Mouse (Mus musculus) midbrain, embryonic 13.5 days (tissue): ENCODE measurements around the gene Olfr959. TPM values are rescaled to one million over a fixed set of nuclear protein-coding genes. Genes with fewer than 3 reads are reported as not detected.

Experiments used
- ATAC-seq: fragments of 200-750 bp; cut with Nextera tagmentation; 2 replicates; pipeline ENCODE4 v1.8.0; 2017; ENCODE audit warnings: mild to moderate bottlenecking, moderate TSS enrichment, moderate library complexity
- H3K27ac ChIP-seq: fragments of 300-500 bp; sonication (generic); 2 replicates; pipeline ENCODE4 v1.5.1; 2015; ENCODE audit warnings: inconsistent platforms, mild to moderate bottlenecking, moderate library complexity
- H3K27me3 ChIP-seq: fragments of 300-500 bp; sonication (generic); 2 replicates; pipeline ENCODE4 v1.6.1; 2015; ENCODE audit warnings: mild to moderate bottlenecking, inconsistent platforms
- H3K36me3 ChIP-seq: fragments of 300-500 bp; sonication (generic); 2 replicates; pipeline ENCODE4 v1.6.1; 2015; ENCODE audit warnings: mild to moderate bottlenecking, inconsistent platforms
- H3K4me1 ChIP-seq: fragments of 300-500 bp; sonication (generic); replicated peaks from 2 replicates; pipeline ENCODE4 v1.6.1; 2015; ENCODE audit warnings: inconsistent platforms
- H3K4me2 ChIP-seq: fragments of 300-500 bp; sonication (generic); replicated peaks from 2 replicates; pipeline ENCODE4 v1.6.1; 2015; ENCODE audit warnings: moderate library complexity, mild to moderate bottlenecking, inconsistent platforms
- H3K4me3 ChIP-seq: fragments of 300-500 bp; sonication (generic); replicated peaks from 2 replicates; pipeline ENCODE4 v1.5.1; 2015; ENCODE audit warnings: mild to moderate bottlenecking, inconsistent platforms
- H3K9ac ChIP-seq: fragments of 300-500 bp; sonication (generic); replicated peaks from 2 replicates; pipeline ENCODE4 v1.6.1; 2015; ENCODE audit warnings: mild to moderate bottlenecking, inconsistent platforms
- H3K9me3 ChIP-seq: fragments of 300-500 bp; sonication (generic); 2 replicates; pipeline ENCODE4 v1.6.1; 2016; ENCODE audit warnings: mild to moderate bottlenecking, inconsistent platforms
- WGBS: fragments of 180-500 bp; shearing (Covaris S2); methylation state at CpG from one replicate; pipeline ENCODE4 v1.1.7; 2015; 5-methylcytosine and 5-hydroxymethylcytosine counted together
- polyA plus RNA-seq: library from polyadenylated mRNA; unstranded; fragments of >200 nt; fragmentation: Nextera tagmentation; extraction: Ambion mirVana; gene quantifications from 2 replicates; pipeline ENCODE4 v1.2.1, GENCODE M21; 2015

Olfr959 gene
- not detected in 2 replicates for polyA plus RNA-seq

- Histone ChIP-seq H3K4me1 (no peaks in the 10 kb centered on the region), H3K4me2 (no peak within 1 kb of the TSS), H3K27ac (no peak within 1 kb of the TSS), H3K27me3 (no peaks in the 10 kb centered on the region), H3K36me3 (no peaks in the 10 kb centered on the region), H3K4me3 (no peak within 1 kb of the TSS), H3K9ac (no peak within 1 kb of the TSS), H3K9me3 (no peaks in the 10 kb centered on the region)
- ATAC-seq = no peak
- 87% methylated on average over 3 of the region's 3 CpGs for WGBS
Observed at GRCm38 (mm10) chr9:39575469-39575868, at the start of gene Olfr959. Olfr959 (minus strand) TSS chr9:39575569.

- Histone ChIP-seq H3K4me3 (no peak overlapping the region), H3K27me3 (no peaks in the 10 kb centered on the region), H3K4me1 (no peaks in the 10 kb centered on the region), H3K4me2 (no peak overlapping the region), H3K36me3 (no peaks in the 10 kb centered on the region), H3K9me3 (no peaks in the 10 kb centered on the region), H3K27ac (no peak overlapping the region), H3K9ac (no peak overlapping the region)
- no peak for ATAC-seq
- 91% methylated on average over 2 of the region's 2 CpGs for whole genome bisulfite sequencing
Observed at GRCm38 (mm10) chr9:39624711-39625110, 49.3 kb upstream of the Olfr959 start.

- Histone ChIP-seq H3K27me3 (no peaks in the 10 kb centered on the region), H3K9me3 (no peaks in the 10 kb centered on the region), H3K4me1 (no peaks in the 10 kb centered on the region), H3K27ac (no peak overlapping the region), H3K4me2 (no peak overlapping the region), H3K4me3 (no peak overlapping the region), H3K36me3 (no peaks in the 10 kb centered on the region), H3K9ac (no peak overlapping the region)
- 88% methylated on average over 3 of the region's 3 CpGs for WGBS
- ATAC-seq = no peak
Observed at GRCm38 (mm10) chr9:39623783-39624182, 48.4 kb upstream of the Olfr959 start.

GRCm38 (mm10) chr9:39621073-39621472 lies 45.7 kb upstream of the Olfr959 start, which contains the start of gene Olfr960:
Olfr960 (plus strand) TSS chr9:39621373.
- ATAC-seq = no peak
- Histone ChIP-seq H3K36me3 (no peaks in the 10 kb centered on the region), H3K27me3 (no peaks in the 10 kb centered on the region), H3K9ac (no peak within 1 kb of the TSS), H3K27ac (no peak within 1 kb of the TSS), H3K9me3 (no peaks in the 10 kb centered on the region), H3K4me1 (no peaks in the 10 kb centered on the region), H3K4me3 (no peak within 1 kb of the TSS), H3K4me2 (no peak within 1 kb of the TSS)
- WGBS = 63% methylated on average over 1 of the region's 1 CpGs

- no peaks in the 10 kb centered on the region; the same call in 1 of the 2 replicates for H3K27me3 ChIP-seq
- no peaks in the 10 kb centered on the region for H3K36me3 ChIP-seq
- H3K9me3 ChIP-seq = no peaks in the 10 kb centered on the region
- no peak overlapping the region for H3K4me2 ChIP-seq
- no peak overlapping the region for H3K27ac ChIP-seq
- H3K4me1 ChIP-seq = no peaks in the 10 kb centered on the region
- no peak overlapping the region for H3K9ac ChIP-seq
- 65% methylated on average over 1 of the region's 1 CpGs for WGBS
- no peak overlapping the region for H3K4me3 ChIP-seq
- peak; percentile 58; the same call in 1 of the 2 replicates for ATAC-seq
Observed at GRCm38 (mm10) chr9:39611953-39612352, 36.6 kb upstream of the Olfr959 start.

- Histone ChIP-seq H3K9ac (no peak within 1 kb of the TSS), H3K4me1 (no peaks in the 10 kb centered on the region), H3K27ac (no peak within 1 kb of the TSS), H3K4me3 (no peak within 1 kb of the TSS), H3K9me3 (no peaks in the 10 kb centered on the region), H3K4me2 (no peak within 1 kb of the TSS), H3K36me3 (no peaks in the 10 kb centered on the region), H3K27me3 (peaks cover 3% of the 10 kb centered on the region; the same call in 1 of the 2 replicates)
- WGBS = 70% methylated on average over 3 of the region's 3 CpGs
- no peak for ATAC-seq
Observed at GRCm38 (mm10) chr9:39610355-39610754, 35.0 kb upstream of the Olfr959 start, which contains the start of gene Olfr148. Olfr148 (plus strand) TSS chr9:39610655.

GRCm38 (mm10) chr9:39608497-39608896 lies 33.1 kb upstream of the Olfr959 start:
- H3K9ac ChIP-seq = no peak overlapping the region
- no peaks in the 10 kb centered on the region for H3K9me3 ChIP-seq
- no peak overlapping the region for H3K4me3 ChIP-seq
- peaks cover 10% of the 10 kb centered on the region for H3K4me1 ChIP-seq
- H3K27me3 ChIP-seq = peaks cover 3% of the 10 kb centered on the region; the same call in 1 of the 2 replicates
- H3K36me3 ChIP-seq = no peaks in the 10 kb centered on the region
- H3K4me2 ChIP-seq = no peak overlapping the region
- H3K27ac ChIP-seq = no peak overlapping the region
- ATAC-seq = no peak

GRCm38 (mm10) chr9:39603999-39604453 lies 28.7 kb upstream of the Olfr959 start, which contains the start of gene AW551984:
AW551984 (minus strand) TSS chr9:39604403.
- no peaks in the 10 kb centered on the region for H3K36me3 ChIP-seq
- peak within 1 kb of the TSS; percentile 47 for H3K4me3 ChIP-seq
- H3K4me2 ChIP-seq = peak within 1 kb of the TSS; percentile 81
- peak; percentile 59 for ATAC-seq
- peaks cover 3% of the 10 kb centered on the region; the same call in 1 of the 2 replicates for H3K27me3 ChIP-seq
- peak within 1 kb of the TSS; percentile 58 for H3K9ac ChIP-seq
- no peaks in the 10 kb centered on the region for H3K9me3 ChIP-seq
- peaks cover 21% of the 10 kb centered on the region for H3K4me1 ChIP-seq
- 0% methylated on average over 8 of the region's 8 CpGs for WGBS
- peak within 1 kb of the TSS; percentile 53 for H3K27ac ChIP-seq

GRCm38 (mm10) chr9:39603333-39603845 lies 28.0 kb upstream of the Olfr959 start:
- H3K27ac ChIP-seq = peak overlapping the region; percentile 53
- no peaks in the 10 kb centered on the region for H3K9me3 ChIP-seq
- peaks cover 21% of the 10 kb centered on the region for H3K4me1 ChIP-seq
- peak; percentile 69 for ATAC-seq
- H3K27me3 ChIP-seq = peaks cover 3% of the 10 kb centered on the region; the same call in 1 of the 2 replicates
- H3K4me3 ChIP-seq = peak overlapping the region; percentile 47
- peak overlapping the region; percentile 81 for H3K4me2 ChIP-seq
- WGBS = 1% methylated on average over 9 of the region's 9 CpGs
- no peaks in the 10 kb centered on the region for H3K36me3 ChIP-seq
- H3K9ac ChIP-seq = peak overlapping the region; percentile 58

GRCm38 (mm10) chr9:39602536-39603332 lies 27.4 kb upstream of the Olfr959 start:
- 0 out of 2 replicates have a peak, but pooled peaks cover 3% of the 10 kb centered on the region for H3K27me3 ChIP-seq
- peak overlapping the region; percentile 53 for H3K27ac ChIP-seq
- H3K36me3 ChIP-seq = no peaks in the 10 kb centered on the region
- under 1% methylated on average over 19 of the region's 19 CpGs for WGBS
- peaks cover 21% of the 10 kb centered on the region for H3K4me1 ChIP-seq
- H3K9me3 ChIP-seq = no peaks in the 10 kb centered on the region
- peak overlapping the region; percentile 47 for H3K4me3 ChIP-seq
- peak overlapping the region; percentile 81 for H3K4me2 ChIP-seq
- peak; percentile 90 for ATAC-seq
- peak overlapping the region; percentile 58 for H3K9ac ChIP-seq

- 94% methylated on average over 5 of the region's 5 CpGs for WGBS
- H3K9ac ChIP-seq = no peak overlapping the region
- no peaks in the 10 kb centered on the region for H3K36me3 ChIP-seq
Observed at GRCm38 (mm10) chr9:39577050-39577449, 1.7 kb upstream of the Olfr959 start.

GRCm38 (mm10) chr9:39558349-39558647 lies 17.1 kb downstream of the Olfr959 start:
- peak overlapping the region; percentile 89 for H3K27ac ChIP-seq
- H3K27me3 ChIP-seq = no peaks in the 10 kb centered on the region
- H3K4me1 ChIP-seq = peaks cover 13% of the 10 kb centered on the region; the same call in 1 of the 2 replicates
- no peaks in the 10 kb centered on the region for H3K36me3 ChIP-seq
- no peak overlapping the region for H3K4me2 ChIP-seq
- no peak overlapping the region for H3K4me3 ChIP-seq
- H3K9me3 ChIP-seq = no peaks in the 10 kb centered on the region
- H3K9ac ChIP-seq = no peak overlapping the region
- ATAC-seq = peak; percentile 53

More at GRCm38 (mm10) chr9:39577050-39577449, 1.7 kb upstream of the Olfr959 start:
- Histone ChIP-seq H3K9me3 (no peaks in the 10 kb centered on the region), H3K27ac (no peak overlapping the region), H3K4me2 (no peak overlapping the region), H3K4me3 (no peak overlapping the region), H3K27me3 (no peaks in the 10 kb centered on the region), H3K4me1 (no peaks in the 10 kb centered on the region)
- no peak for ATAC-seq
